Mouse (Mus musculus): ENCODE data around the gene Taar8c. TPM values are rescaled to one million over a fixed set of nuclear protein-coding genes. Genes with fewer than 3 reads are reported as not detected.
"Not testable (repeated sequence)": the region's sequence is repeated elsewhere in the genome, so short reads cannot be mapped to it uniquely, and the experiment has no call there.

Gene Taar8c
- total RNA-seq (2022) = not detected

GRCm38 (mm10) chr10:24101812-24102211 lies at the start of gene Taar8c:
TSS of gene Taar8c (minus strand) at chr10:24101912.
- DNase-seq (ENCODE audit: low spot score) = not testable (repeated sequence)

- no peak for DNase-seq (ENCODE audit: low spot score)
Measured at GRCm38 (mm10) chr10:24150086-24150485, 48.4 kb upstream of the Taar8c start.

- DNase-seq (ENCODE audit: low spot score) = peak; percentile 93
Measured at GRCm38 (mm10) chr10:24149135-24149781, 47.5 kb upstream of the Taar8c start, which contains the start of gene Stx7. TSS of gene Stx7 (plus strand) at chr10:24149302.

- no peak for DNase-seq (ENCODE audit: low spot score)
Measured at GRCm38 (mm10) chr10:24142735-24143134, 41.0 kb upstream of the Taar8c start.

- no peak for DNase-seq (ENCODE audit: low spot score)
Measured at GRCm38 (mm10) chr10:24138623-24139261, 37.0 kb upstream of the Taar8c start.

- DNase-seq (ENCODE audit: low spot score) = no peak
Measured at GRCm38 (mm10) chr10:24134071-24134645, 32.4 kb upstream of the Taar8c start.

- no peak for DNase-seq (ENCODE audit: low spot score)
Measured at GRCm38 (mm10) chr10:24133132-24133531, 31.4 kb upstream of the Taar8c start.

- no peak for DNase-seq (ENCODE audit: low spot score)
Measured at GRCm38 (mm10) chr10:24132273-24132672, 30.6 kb upstream of the Taar8c start.

GRCm38 (mm10) chr10:24131451-24132262 lies 29.9 kb upstream of the Taar8c start:
- peak; percentile 70 for DNase-seq (ENCODE audit: low spot score)

GRCm38 (mm10) chr10:24111116-24111778 lies 9.5 kb upstream of the Taar8c start:
- DNase-seq (ENCODE audit: low spot score) = peak; percentile 44

GRCm38 (mm10) chr10:24109434-24109833 lies 7.7 kb upstream of the Taar8c start, which contains the start of gene Taar9:
TSS of gene Taar9 (minus strand) at chr10:24109534.
- not testable (repeated sequence) for DNase-seq (ENCODE audit: low spot score)

- no peak for DNase-seq (ENCODE audit: low spot score)
Measured at GRCm38 (mm10) chr10:24108236-24108635, 6.5 kb upstream of the Taar8c start.

- DNase-seq (ENCODE audit: low spot score) = no peak
Measured at GRCm38 (mm10) chr10:24107747-24108146, 6.0 kb upstream of the Taar8c start.

GRCm38 (mm10) chr10:24103299-24103698 lies 1.6 kb upstream of the Taar8c start:
- DNase-seq (ENCODE audit: low spot score) = not testable (repeated sequence)

GRCm38 (mm10) chr10:24097010-24097409 lies 4.7 kb downstream of the Taar8c start:
- DNase-seq (ENCODE audit: low spot score) = not testable (repeated sequence)

- DNase-seq (ENCODE audit: low spot score) = no peak
Measured at GRCm38 (mm10) chr10:24092194-24092593, 9.5 kb downstream of the Taar8c start, which contains the start of gene Taar8b. TSS of gene Taar8b (minus strand) at chr10:24092294.

- DNase-seq (ENCODE audit: low spot score) = no peak
Measured at GRCm38 (mm10) chr10:24087168-24087567, 14.5 kb downstream of the Taar8c start.

- DNase-seq (ENCODE audit: low spot score) = no peak
Measured at GRCm38 (mm10) chr10:24086555-24086954, 15.2 kb downstream of the Taar8c start.

- no peak for DNase-seq (ENCODE audit: low spot score)
Measured at GRCm38 (mm10) chr10:24085936-24086335, 15.8 kb downstream of the Taar8c start.

GRCm38 (mm10) chr10:24080166-24080565 lies 21.5 kb downstream of the Taar8c start:
- peak; percentile 6 for DNase-seq (ENCODE audit: low spot score)

- DNase-seq (ENCODE audit: low spot score) = not testable (repeated sequence)
Measured at GRCm38 (mm10) chr10:24076200-24076599, 25.5 kb downstream of the Taar8c start, which contains the start of gene Taar8a. TSS of gene Taar8a (plus strand) at chr10:24076500.
